Mouse (Mus musculus) large intestine, adult 2 months (tissue): Measurements from ENCODE around the gene Gm2381. TPM values are rescaled to one million over a fixed set of nuclear protein-coding genes. Genes with fewer than 3 reads are reported as not detected.
"Not testable (repeated sequence)": the region's sequence is repeated elsewhere in the genome, so short reads cannot be mapped to it uniquely, and the experiment has no call there.

Experiments
- DNase-seq: peaks from one replicate; pipeline ENCODE4 v3.0.0-alpha.2; 2012; ENCODE audit warnings: low read depth, low spot score
- WGBS: fragments of 180-500 bp; shearing (Covaris S2); methylation state at CpG from one replicate; pipeline ENCODE4 v1.1.7; 2018; 5-methylcytosine and 5-hydroxymethylcytosine counted together
- polyA plus RNA-seq: library from polyadenylated mRNA; depleted of rRNA; stranded (reverse); fragments of >200 nt; gene quantifications from 2 replicates; pipeline ENCODE4 v1.2.3, GENCODE M21; 2012; rRNA removed

The Gm2381 gene
- not detected in 2 replicates for polyA plus RNA-seq

- WGBS = 81% methylated on average over 8 of the region's 8 CpGs
- not testable (repeated sequence) for DNase-seq
Measured at GRCm38 (mm10) chr7:42866801-42867458, at the start of gene Gm2381. Gene Gm2381, minus strand, starts transcription at chr7:42867234.

DNA sequence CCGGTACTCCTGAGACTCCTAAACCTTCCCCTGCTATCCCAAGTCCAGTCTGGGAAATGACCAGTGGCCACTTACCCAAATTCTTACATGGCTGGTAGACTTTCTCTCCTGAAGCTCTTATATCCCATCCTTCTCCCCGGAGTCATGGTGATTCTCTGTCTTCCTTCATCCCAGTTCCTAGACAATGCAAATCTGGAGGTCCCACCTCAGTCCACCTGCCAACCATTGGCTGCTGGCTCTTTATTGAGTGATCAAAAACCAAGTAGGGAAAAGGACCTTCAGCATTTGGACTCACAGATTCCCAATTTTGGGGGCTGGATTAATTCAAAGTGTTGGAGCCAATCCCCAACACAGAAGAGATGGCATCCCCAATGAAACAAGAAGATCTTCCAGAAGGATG is 31.0 kb upstream of the Gm2381 start:
- 88% methylated on average over 2 of the region's 2 CpGs for WGBS
- not testable (repeated sequence) for DNase-seq

GRCm38 (mm10) chr7:42878090-42878489 is 11.1 kb upstream of the Gm2381 start:
- 45% methylated on average over 23 of the region's 23 CpGs for whole genome bisulfite sequencing

DNA sequence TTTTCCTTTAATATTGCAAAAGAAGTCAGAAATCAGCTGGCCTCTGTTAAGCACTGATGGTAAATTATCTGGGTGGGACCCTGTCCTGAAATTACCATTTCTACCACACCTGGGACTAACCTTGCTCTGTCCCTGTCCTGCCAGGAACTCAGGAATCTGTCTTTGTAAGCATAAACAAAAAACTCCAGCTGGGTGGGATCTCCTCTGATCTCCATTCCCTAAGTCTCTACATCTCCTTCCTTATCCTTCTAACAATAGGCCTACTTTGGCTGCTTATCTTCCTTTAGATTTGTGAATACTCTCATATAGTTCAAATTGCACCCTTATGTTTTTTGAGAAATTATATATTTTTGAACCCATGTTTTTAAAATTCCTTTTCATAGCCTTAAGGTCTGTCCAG is 28.7 kb downstream of the Gm2381 start:
- not testable (repeated sequence) for DNase-seq

More at GRCm38 (mm10) chr7:42878090-42878489, 11.1 kb upstream of the Gm2381 start:
- DNase-seq = no peak

DNA sequence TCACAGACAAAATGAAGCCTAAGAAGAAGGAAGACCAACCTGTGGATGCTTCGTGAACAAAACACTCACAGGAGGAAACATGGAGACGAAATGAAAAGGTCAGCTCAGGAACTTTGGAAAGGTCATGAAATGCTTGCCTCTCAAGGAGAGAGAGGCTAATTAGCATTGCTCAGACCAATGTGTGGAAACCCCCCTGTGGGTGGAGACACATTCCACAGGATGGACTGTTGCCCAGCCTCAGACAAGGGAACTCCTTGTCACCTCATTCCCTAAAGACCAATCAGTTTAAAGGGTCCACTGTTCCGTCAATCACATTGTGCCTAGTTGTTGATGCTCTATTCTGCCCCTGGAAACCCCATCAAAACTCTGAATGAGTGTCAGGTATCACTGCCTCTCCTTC is 34.8 kb downstream of the Gm2381 start:
- DNase-seq = no peak
- WGBS = 75% methylated on average over 3 of the region's 3 CpGs

DNA sequence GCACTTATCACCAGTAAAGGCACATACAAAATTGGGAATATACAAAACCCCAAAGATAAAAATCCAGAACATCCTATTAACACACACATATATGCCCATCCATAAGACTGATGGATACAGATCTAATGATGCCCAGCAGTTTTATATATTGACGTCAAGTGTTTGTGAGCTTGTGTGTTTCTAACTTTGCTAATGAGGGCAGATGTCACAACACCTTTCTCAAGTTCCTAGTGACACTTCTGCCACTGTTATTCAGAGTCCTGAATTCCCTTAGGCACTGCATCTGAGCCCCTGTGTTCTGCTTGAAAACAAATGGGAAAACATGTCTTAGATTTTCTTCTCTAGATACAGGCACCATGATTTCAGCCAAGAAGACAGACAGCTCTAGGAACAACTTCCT is 73.6 kb downstream of the Gm2381 start, which contains the start of gene Vmn2r62:
Gene Vmn2r62 (minus strand): TSS at position 101 of the 400 bp plus-strand sequence.
- no CpG with 5 or more reads among the region's 1 CpGs for WGBS
- DNase-seq = not testable (repeated sequence)

Other genes with a start within 250 kb of the Gm2381 start
- 0.15 and 0.33 TPM in 2 replicates for gene Zfp976, start 224.6 kb downstream of the Gm2381 start, polyA plus RNA-seq
- 0.37 and 0.41 TPM in 2 replicates for gene Zfp975, start 174.5 kb downstream of the Gm2381 start, polyA plus RNA-seq
- not detected in 2 replicates for gene Gm17067, start 140.2 kb downstream of the Gm2381 start, polyA plus RNA-seq
- not detected in 2 replicates for gene Vmn2r62, start 73.7 kb downstream of the Gm2381 start, polyA plus RNA-seq
- gene Vmn2r63, start 66.6 kb upstream of the Gm2381 start, polyA plus RNA-seq = not detected in 2 replicates
- gene Gm9268, start 151.5 kb upstream of the Gm2381 start, polyA plus RNA-seq = not detected in 2 replicates
- gene Zfp936, start 247.0 kb upstream of the Gm2381 start, polyA plus RNA-seq = not detected in 2 replicates